Mouse (Mus musculus) kidney, postnatal 36 days (tissue): ENCODE measurements around the gene Padi2.

Experiments used
- DNase-seq, 2 experiments: peaks; one replicate each; pipeline ENCODE4 v3.0.0; 2021 to 2022; ENCODE audit warnings: mixed read lengths in 2 of 2

Gene Padi2

DNA sequence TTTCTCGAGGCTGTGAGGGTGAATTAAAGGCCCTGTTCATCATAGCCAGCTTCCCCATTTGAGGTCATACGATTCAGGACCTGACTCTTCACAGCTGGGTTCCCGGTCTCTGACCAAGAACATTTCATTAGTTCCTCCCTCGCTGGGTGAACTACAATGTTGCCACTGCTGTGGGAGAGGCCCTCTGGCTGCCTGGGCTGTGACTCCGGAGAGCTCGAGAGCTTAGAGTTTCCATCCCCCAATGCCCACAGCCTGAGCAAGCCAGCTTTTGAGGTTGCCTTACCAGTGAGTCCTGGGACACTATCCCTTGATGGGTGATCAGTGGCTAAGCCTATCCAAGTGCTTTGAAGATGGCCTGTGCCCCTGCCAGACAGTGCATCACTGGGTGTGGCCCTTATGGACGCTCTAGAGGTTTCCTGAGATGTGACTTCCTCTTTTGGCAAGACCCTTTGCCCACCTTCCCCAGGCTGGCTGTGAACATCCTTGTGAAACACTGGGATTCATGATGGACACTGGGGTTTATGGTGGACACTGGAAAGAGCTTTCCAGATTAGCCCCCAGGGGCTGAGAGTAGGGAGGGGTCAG is 82.7 kb downstream of the Padi2 start:
- DNase-seq, result peak in 1 of 2 experiments; percentile 15

- no peak for DNase-seq
These were observed 83.3 kb downstream of the Padi2 start for GRCm38 (mm10) chr4:140989447-140989846.

GRCm38 (mm10) chr4:140992215-140992614 is 86.1 kb downstream of the Padi2 start:
- no peak for DNase-seq

DNA sequence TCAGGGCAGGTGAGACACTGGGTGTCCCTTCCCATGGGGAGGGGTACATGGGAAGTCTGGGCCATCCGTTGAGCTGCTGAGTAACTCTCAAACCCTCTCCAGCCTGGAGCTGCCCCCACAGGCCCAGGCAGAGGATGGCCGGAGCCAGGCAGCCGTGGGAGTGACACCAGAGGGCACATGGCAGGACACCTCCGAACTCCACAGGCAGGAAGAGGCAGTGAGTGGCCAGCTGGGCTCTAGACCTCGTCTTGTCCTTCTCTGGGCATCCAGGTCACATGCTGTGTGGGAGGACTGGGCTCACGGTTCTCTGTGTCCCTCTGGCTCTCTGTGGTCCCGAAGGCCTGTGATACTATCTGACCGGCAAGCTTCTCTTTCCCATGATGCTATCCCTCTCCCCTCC is 87.7 kb downstream of the Padi2 start:
- no peak for DNase-seq

- no peak for DNase-seq
These were observed 89.7 kb downstream of the Padi2 start for GRCm38 (mm10) chr4:140995811-140996210.

DNA sequence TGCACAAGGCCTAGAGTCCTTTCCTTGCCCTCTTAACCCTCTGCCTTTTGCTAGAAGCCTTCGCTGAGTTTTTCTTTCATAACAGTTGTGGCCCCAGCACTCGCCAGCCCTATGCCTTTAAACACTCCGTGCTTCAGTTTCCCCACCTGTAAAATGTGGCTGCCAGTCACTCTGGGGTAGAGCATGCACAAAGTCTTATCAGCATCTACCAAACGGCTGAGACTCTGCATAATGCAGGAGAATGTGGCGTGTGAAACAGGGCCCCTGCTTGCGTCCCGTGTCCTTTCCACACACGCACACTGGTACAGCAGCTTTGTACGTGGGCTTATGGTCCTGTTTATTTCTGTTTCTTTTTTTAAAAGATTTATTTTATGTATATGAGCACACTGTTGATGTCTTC is 90.7 kb downstream of the Padi2 start:
- no peak for DNase-seq
